Mouse (Mus musculus) cerebellum, adult 2 months (tissue): Measurements from ENCODE around the gene Ptpn14.

Experiments used
- CTCF ChIP-seq: fragments of 200-500 bp; IDR thresholded peaks from 2 replicates; pipeline ENCODE4 v1.5.1; 2011; ENCODE audit warnings: low read depth, mild to moderate bottlenecking, control low read depth, low read length, moderate library complexity, borderline replicate concordance; ENCODE audit not compliant: insufficient read depth
- POLR2A ChIP-seq: fragments of 200-500 bp; IDR thresholded peaks from 2 replicates; pipeline ENCODE4 v1.6.1; 2011; ENCODE audit warnings: low read length, control low read depth, borderline replicate concordance; ENCODE audit not compliant: insufficient read depth

GRCm38 (mm10) chr1:189921568-189921817 is 193.4 kb downstream of the Ptpn14 start:
- TF ChIP-seq CTCF (no peak), POLR2A (no peak)
